Mouse (Mus musculus) liver, embryonic 14.5 days (tissue): ENCODE measurements at regions not wholly inside any gene's neighbourhood (a gene's known extent, or its start where the extent isn't known, plus 50 kb on each side); places are given as distances from the start of the nearest gene placed in this dataset.

Experiments used
- CTCF ChIP-seq: IDR thresholded peaks from 2 replicates; pipeline ENCODE4 v1.5.1; 2016; ENCODE audit warnings: antibody characterized with exemption, low read depth, control low read depth
- EP300 ChIP-seq: IDR thresholded peaks from 2 replicates; pipeline ENCODE4 v1.6.1; 2016; ENCODE audit warnings: antibody characterized with exemption, low read depth

GRCm38 (mm10) chr1:42496433-42496832, 199.1 kb upstream of the Pou3f3 start:
- TF ChIP-seq CTCF (no peak), EP300 (no peak)
